Mouse (Mus musculus): ENCODE measurements around the gene Rph3al. TPM values are rescaled to one million over a fixed set of nuclear protein-coding genes. Genes with fewer than 3 reads are reported as not detected.

Rph3al gene
- polyA plus RNA-seq, 1 experiment from 2014 or later, result 6.2 TPM

GRCm38 (mm10) chr11:75906556-75906955 is 31.7 kb downstream of the Rph3al start:
- H3K9ac ChIP-seq, result no peak overlapping the region
- peaks cover 10% of the 10 kb centered on the region for H3K4me1 ChIP-seq (replicated peaks)
- no peak overlapping the region for H3K27ac ChIP-seq (ENCODE audit: poor library complexity, severe bottlenecking)
- peaks cover 9% of the 10 kb centered on the region for H3K36me3 ChIP-seq
- WGBS, result 48% methylated on average over 12 of the region's 12 CpGs
- ATAC-seq (ENCODE audit: insufficient number of reproducible peaks, low FRiP score), result no peak
- peaks cover 8% of the 10 kb centered on the region; the same call in 1 of the 2 replicates for H3K9me3 ChIP-seq (replicated peaks)
- H3K4me3 ChIP-seq, result no peak overlapping the region
- peaks cover 5% of the 10 kb centered on the region; the same call in 1 of the 2 replicates for H3K27me3 ChIP-seq (replicated peaks)
- H3K4me2 ChIP-seq, result no peak overlapping the region

GRCm38 (mm10) chr11:75904982-75905381 is 33.2 kb downstream of the Rph3al start:
- WGBS, result 67% methylated on average over 6 of the region's 6 CpGs
- Histone ChIP-seq H3K27ac (ENCODE audit: poor library complexity, severe bottlenecking) (no peak overlapping the region), H3K27me3 (replicated peaks) (peaks cover 10% of the 10 kb centered on the region; the same call in 1 of the 2 replicates), H3K9ac (no peak overlapping the region), H3K4me3 (no peak overlapping the region), H3K4me1 (replicated peaks) (peaks cover 10% of the 10 kb centered on the region), H3K4me2 (no peak overlapping the region), H3K9me3 (replicated peaks) (peaks cover 5% of the 10 kb centered on the region; the same call in 1 of the 2 replicates), H3K36me3 (peaks cover 4% of the 10 kb centered on the region)
- no peak for ATAC-seq (ENCODE audit: insufficient number of reproducible peaks, low FRiP score)

GRCm38 (mm10) chr11:75904501-75904900 is 33.7 kb downstream of the Rph3al start:
- peaks cover 4% of the 10 kb centered on the region for H3K36me3 ChIP-seq
- ATAC-seq (ENCODE audit: insufficient number of reproducible peaks, low FRiP score), result no peak
- H3K4me1 ChIP-seq (replicated peaks), result peaks cover 10% of the 10 kb centered on the region
- H3K9me3 ChIP-seq (replicated peaks), result peaks cover 5% of the 10 kb centered on the region; the same call in 1 of the 2 replicates
- no peak overlapping the region for H3K9ac ChIP-seq
- H3K4me2 ChIP-seq, result no peak overlapping the region
- H3K27ac ChIP-seq (ENCODE audit: poor library complexity, severe bottlenecking), result no peak overlapping the region
- peaks cover 10% of the 10 kb centered on the region; the same call in 1 of the 2 replicates for H3K27me3 ChIP-seq (replicated peaks)
- H3K4me3 ChIP-seq, result no peak overlapping the region
- 45% methylated on average over 5 of the region's 5 CpGs for WGBS

DNA sequence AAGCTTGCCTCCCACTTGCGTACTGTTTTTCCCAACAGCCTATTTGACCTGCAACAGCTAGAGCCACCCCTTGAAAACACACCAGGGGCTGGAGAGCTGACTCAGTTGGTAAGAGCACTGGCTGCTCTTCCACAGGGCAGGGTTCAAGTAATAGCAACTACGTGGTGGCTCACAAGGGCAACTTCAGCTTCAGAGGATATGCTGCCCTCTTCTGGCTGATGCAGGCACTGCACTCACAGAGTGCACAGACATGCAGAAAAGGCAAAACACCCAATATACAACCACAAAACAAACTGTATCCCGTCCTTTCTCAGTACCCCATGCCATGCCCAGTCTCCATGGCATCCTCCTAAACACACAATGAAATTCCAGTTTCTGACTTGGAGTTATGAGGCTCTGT is 34.7 kb downstream of the Rph3al start:
- H3K9ac ChIP-seq, result no peak overlapping the region
- WGBS, result 75% methylated on average over 3 of the region's 3 CpGs
- peaks cover 4% of the 10 kb centered on the region for H3K36me3 ChIP-seq
- no peak overlapping the region for H3K4me3 ChIP-seq
- no peak overlapping the region for H3K4me2 ChIP-seq
- no peak overlapping the region for H3K27ac ChIP-seq (ENCODE audit: poor library complexity, severe bottlenecking)
- no peak for ATAC-seq (ENCODE audit: insufficient number of reproducible peaks, low FRiP score)
- H3K4me1 ChIP-seq (replicated peaks), result peaks cover 10% of the 10 kb centered on the region
- H3K27me3 ChIP-seq (replicated peaks), result 0 out of 2 replicates have a peak, but pooled peaks cover 6% of the 10 kb centered on the region
- H3K9me3 ChIP-seq (replicated peaks), result peaks cover 5% of the 10 kb centered on the region; the same call in 1 of the 2 replicates

GRCm38 (mm10) chr11:75901339-75901738 is 36.9 kb downstream of the Rph3al start:
- Histone ChIP-seq H3K4me1 (replicated peaks) (peaks cover 10% of the 10 kb centered on the region), H3K27ac (ENCODE audit: poor library complexity, severe bottlenecking) (no peak overlapping the region), H3K9me3 (replicated peaks) (peaks cover 5% of the 10 kb centered on the region; the same call in 1 of the 2 replicates), H3K36me3 (peaks cover 4% of the 10 kb centered on the region), H3K4me2 (no peak overlapping the region), H3K4me3 (no peak overlapping the region), H3K27me3 (replicated peaks) (0 out of 2 replicates have a peak, but pooled peaks cover 6% of the 10 kb centered on the region), H3K9ac (no peak overlapping the region)
- WGBS, result 73% methylated on average over 6 of the region's 6 CpGs
- no peak for ATAC-seq (ENCODE audit: insufficient number of reproducible peaks, low FRiP score)

DNA sequence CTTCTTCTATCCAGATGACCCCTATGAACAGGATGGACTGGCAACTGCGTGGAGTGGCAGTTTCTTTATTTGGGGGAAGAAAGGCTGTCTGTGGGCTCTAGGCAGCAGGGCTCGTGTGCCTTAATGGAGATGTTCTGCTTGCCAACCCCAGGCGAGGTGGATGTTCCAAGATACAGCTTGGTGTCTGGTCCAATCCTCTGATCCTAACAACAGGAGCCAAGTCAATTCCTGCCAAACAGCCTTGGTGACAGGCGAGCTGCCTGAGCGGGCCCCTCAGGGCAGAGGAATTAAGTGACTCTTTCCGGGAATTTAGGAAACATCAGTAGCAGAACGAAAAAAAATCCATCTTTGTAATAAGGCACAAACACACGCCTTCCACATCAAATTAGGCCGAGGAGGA is 38.6 kb downstream of the Rph3al start:
- 0 out of 2 replicates have a peak, but pooled peaks cover 6% of the 10 kb centered on the region for H3K27me3 ChIP-seq (replicated peaks)
- no peak overlapping the region for H3K4me2 ChIP-seq
- no peak overlapping the region for H3K4me3 ChIP-seq
- no peak for ATAC-seq (ENCODE audit: insufficient number of reproducible peaks, low FRiP score)
- H3K27ac ChIP-seq (ENCODE audit: poor library complexity, severe bottlenecking), result no peak overlapping the region
- peaks cover 4% of the 10 kb centered on the region for H3K36me3 ChIP-seq
- WGBS, result 68% methylated on average over 9 of the region's 9 CpGs
- peaks cover 6% of the 10 kb centered on the region for H3K4me1 ChIP-seq (replicated peaks)
- no peak overlapping the region for H3K9ac ChIP-seq
- peaks cover 5% of the 10 kb centered on the region; the same call in 1 of the 2 replicates for H3K9me3 ChIP-seq (replicated peaks)

DNA sequence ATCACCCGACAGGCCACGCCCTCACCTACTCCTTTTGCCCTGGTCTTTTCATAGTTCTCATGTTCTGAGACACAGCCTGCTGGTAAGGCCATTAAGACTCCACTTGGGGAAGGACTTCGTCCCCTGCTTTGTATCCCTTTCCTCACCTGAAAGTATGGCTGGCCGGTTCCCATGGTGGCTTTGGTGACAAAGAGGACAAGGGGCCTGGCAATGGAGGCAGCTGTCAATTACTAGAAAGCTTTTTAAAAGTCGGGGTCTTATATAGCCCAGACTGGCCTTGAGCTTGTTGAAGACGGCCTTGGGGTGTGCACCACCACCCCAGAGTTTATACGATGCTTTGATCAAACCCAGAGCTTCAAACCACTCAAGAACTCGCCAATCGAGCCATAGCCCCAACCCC is 39.7 kb downstream of the Rph3al start:
- Histone ChIP-seq H3K36me3 (peaks cover 3% of the 10 kb centered on the region), H3K4me2 (no peak overlapping the region), H3K27ac (ENCODE audit: poor library complexity, severe bottlenecking) (no peak overlapping the region), H3K4me3 (no peak overlapping the region), H3K27me3 (replicated peaks) (0 out of 2 replicates have a peak, but pooled peaks cover 6% of the 10 kb centered on the region), H3K9me3 (replicated peaks) (peaks cover 3% of the 10 kb centered on the region; the same call in 1 of the 2 replicates), H3K9ac (no peak overlapping the region), H3K4me1 (replicated peaks) (no peaks in the 10 kb centered on the region)
- 88% methylated on average over 9 of the region's 9 CpGs for WGBS
- no peak for ATAC-seq (ENCODE audit: insufficient number of reproducible peaks, low FRiP score)

GRCm38 (mm10) chr11:75894791-75895420 is 43.3 kb downstream of the Rph3al start:
- Histone ChIP-seq H3K9ac (no peak overlapping the region), H3K4me3 (no peak overlapping the region), H3K9me3 (replicated peaks) (no peaks in the 10 kb centered on the region), H3K4me2 (no peak overlapping the region), H3K27ac (ENCODE audit: poor library complexity, severe bottlenecking) (no peak overlapping the region), H3K4me1 (replicated peaks) (no peaks in the 10 kb centered on the region), H3K36me3 (no peaks in the 10 kb centered on the region), H3K27me3 (replicated peaks) (peaks cover 10% of the 10 kb centered on the region; the same call in 1 of the 2 replicates)
- 70% methylated on average over 12 of the region's 12 CpGs for WGBS
- ATAC-seq (ENCODE audit: insufficient number of reproducible peaks, low FRiP score), result no peak

- ATAC-seq (ENCODE audit: insufficient number of reproducible peaks, low FRiP score), result no peak
- Histone ChIP-seq H3K4me3 (no peak overlapping the region), H3K4me2 (no peak overlapping the region), H3K4me1 (replicated peaks) (no peaks in the 10 kb centered on the region), H3K27me3 (replicated peaks) (peaks cover 10% of the 10 kb centered on the region; the same call in 1 of the 2 replicates), H3K9me3 (replicated peaks) (no peaks in the 10 kb centered on the region), H3K9ac (no peak overlapping the region), H3K36me3 (no peaks in the 10 kb centered on the region), H3K27ac (ENCODE audit: poor library complexity, severe bottlenecking) (no peak overlapping the region)
- WGBS, result 70% methylated on average over 2 of the region's 2 CpGs
Observed at GRCm38 (mm10) chr11:75893956-75894355, 44.3 kb downstream of the Rph3al start.

DNA sequence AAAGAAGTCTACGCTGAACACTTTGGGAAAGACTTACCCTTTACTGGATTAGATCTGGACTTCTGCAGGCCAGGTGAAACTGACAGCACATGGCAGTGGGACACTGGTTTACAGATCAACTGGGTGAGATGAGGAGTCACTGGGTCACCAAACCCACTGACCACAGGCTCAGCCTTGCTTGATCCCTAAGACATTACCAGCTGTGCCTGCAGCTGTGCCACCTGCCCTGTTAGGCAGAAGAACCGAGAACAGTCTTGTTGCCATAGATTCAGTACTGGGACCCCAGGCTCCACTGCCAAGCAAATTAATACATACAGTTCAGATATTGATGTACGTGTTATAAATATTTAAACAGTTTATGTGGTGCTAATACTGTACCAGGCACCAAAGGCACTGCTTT is 50.9 kb downstream of the Rph3al start:
- 82% methylated on average over 3 of the region's 3 CpGs for WGBS
- ATAC-seq (ENCODE audit: insufficient number of reproducible peaks, low FRiP score), result no peak
- no peaks in the 10 kb centered on the region for H3K36me3 ChIP-seq
- H3K27me3 ChIP-seq (replicated peaks), result peaks cover 6% of the 10 kb centered on the region; the same call in 1 of the 2 replicates
- H3K9me3 ChIP-seq (replicated peaks), result no peaks in the 10 kb centered on the region
- no peak overlapping the region for H3K27ac ChIP-seq (ENCODE audit: poor library complexity, severe bottlenecking)
- no peak overlapping the region for H3K4me2 ChIP-seq
- no peak overlapping the region for H3K4me3 ChIP-seq
- H3K4me1 ChIP-seq (replicated peaks), result no peaks in the 10 kb centered on the region
- no peak overlapping the region for H3K9ac ChIP-seq

DNA sequence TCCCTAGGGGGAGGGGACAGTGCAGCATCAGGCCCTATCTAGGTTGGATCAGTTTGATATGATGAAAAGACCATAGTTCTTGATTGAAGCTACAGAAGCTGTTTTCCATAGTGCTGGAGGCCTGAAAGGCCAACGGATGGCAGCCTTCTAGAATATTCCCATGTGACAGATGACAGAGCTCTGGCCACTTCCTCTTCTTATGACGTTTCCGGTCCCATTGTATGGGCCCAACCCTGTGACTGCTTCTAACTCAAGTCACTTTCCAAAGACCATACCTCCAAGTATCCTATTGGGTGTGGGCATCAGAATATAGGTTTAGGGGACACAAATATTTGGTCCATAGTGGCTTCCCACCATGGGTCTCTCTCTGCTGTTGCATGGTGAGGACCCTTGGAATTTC is 57.0 kb downstream of the Rph3al start:
- Histone ChIP-seq H3K27ac (ENCODE audit: poor library complexity, severe bottlenecking) (no peak overlapping the region), H3K9me3 (replicated peaks) (no peaks in the 10 kb centered on the region), H3K4me2 (no peak overlapping the region), H3K9ac (no peak overlapping the region), H3K4me3 (no peak overlapping the region), H3K36me3 (no peaks in the 10 kb centered on the region), H3K27me3 (replicated peaks) (no peaks in the 10 kb centered on the region), H3K4me1 (replicated peaks) (peaks cover 32% of the 10 kb centered on the region)
- no peak for ATAC-seq (ENCODE audit: insufficient number of reproducible peaks, low FRiP score)
- WGBS, result 73% methylated on average over 3 of the region's 3 CpGs
